In genomic region chr13:49215128-49215503, GRCm38 (mm10) we compare ENCODE assay signal across 8 mouse cellular contexts. TPM values are rescaled to one million over a fixed set of nuclear protein-coding genes. Genes with fewer than 3 reads are reported as not detected.
DNase-seq lines count a peak whose midpoint lies in the region; ATAC-seq lines count a peak whose summit lies in the region.

No protein-coding gene starts in this region.

- WGBS in kidney, embryonic 15.5 days = 10% methylated on average over 5 of the region's 5 CpGs
- 12% methylated on average over 5 of the region's 5 CpGs for WGBS in hindbrain, embryonic 13.5 days
- WGBS in midbrain, embryonic 13.5 days = 9% methylated on average over 5 of the region's 5 CpGs

- peaks cover 27% of the 10 kb centered on the region for H3K4me1 ChIP-seq in kidney, embryonic 15.5 days
- H3K4me1 ChIP-seq in brown adipose tissue, adult 24 weeks (ENCODE audit: control insufficient read depth, insufficient read depth, insufficient read length, low read length) = peaks cover 17% of the 10 kb centered on the region
- H3K4me1 ChIP-seq in hindbrain, embryonic 13.5 days (replicated peaks) = peaks cover 49% of the 10 kb centered on the region
- peaks cover 42% of the 10 kb centered on the region for H3K4me1 ChIP-seq in midbrain, embryonic 13.5 days (replicated peaks)

- ATAC-seq in kidney, embryonic 15.5 days (replicated peaks; ENCODE audit: low FRiP score) = no peak
- no peak; the same call in 1 of the 2 replicates for ATAC-seq in hindbrain, embryonic 13.5 days (ENCODE audit: low FRiP score)
- no peak for ATAC-seq in midbrain, embryonic 13.5 days
- no peak for ATAC-seq in activated CD4-positive, CD25-positive, alpha-beta regulatory T cell, adult 4 months

- H3K36me3 ChIP-seq in kidney, embryonic 15.5 days = no peaks in the 10 kb centered on the region
- no peaks in the 10 kb centered on the region for H3K36me3 ChIP-seq in hindbrain, embryonic 13.5 days
- H3K36me3 ChIP-seq in midbrain, embryonic 13.5 days = no peaks in the 10 kb centered on the region

- no peak for DNase-seq in kidney, adult 9 months
- DNase-seq in left cerebral cortex, adult 9 months (ENCODE audit: low spot score in 2 of 2) = no peak
- no peak for DNase-seq in left cerebral cortex, postnatal 25 days (ENCODE audit: low spot score in 2 of 2)

- H3K4me3 ChIP-seq in kidney, embryonic 15.5 days (replicated peaks) = peak overlapping the region; percentile 90
- H3K4me3 ChIP-seq in brown adipose tissue, adult 24 weeks (ENCODE audit: insufficient read depth, low read depth, low read length) = peak overlapping the region; percentile 81
- H3K4me3 ChIP-seq in hindbrain, embryonic 13.5 days = peak overlapping the region; percentile 74
- peak overlapping the region; percentile 75 for H3K4me3 ChIP-seq in midbrain, embryonic 13.5 days (replicated peaks)

- H3K27ac ChIP-seq in kidney, embryonic 15.5 days = peak overlapping the region; percentile 84
- peak overlapping the region; percentile 62; the same call in 1 of the 2 replicates for H3K27ac ChIP-seq in brown adipose tissue, adult 24 weeks (replicated peaks; ENCODE audit: low read depth, low read length)
- peak overlapping the region; percentile 48; the same call in 1 of the 2 replicates for H3K27ac ChIP-seq in hindbrain, embryonic 13.5 days
- no peak overlapping the region for H3K27ac ChIP-seq in midbrain, embryonic 13.5 days

- H3K4me2 ChIP-seq in kidney, embryonic 15.5 days = peak overlapping the region; percentile 93
- peak overlapping the region; percentile 83 for H3K4me2 ChIP-seq in hindbrain, embryonic 13.5 days
- H3K4me2 ChIP-seq in midbrain, embryonic 13.5 days (replicated peaks) = peak overlapping the region; percentile 94

- intact Hi-C loops in left cerebral cortex, postnatal 25 days (cut with DNase I) = no loop called here

- H3K9me3 ChIP-seq in kidney, embryonic 15.5 days (replicated peaks) = no peaks in the 10 kb centered on the region
- H3K9me3 ChIP-seq in hindbrain, embryonic 13.5 days = no peaks in the 10 kb centered on the region
- no peaks in the 10 kb centered on the region for H3K9me3 ChIP-seq in midbrain, embryonic 13.5 days

- peaks cover 8% of the 10 kb centered on the region; the same call in 1 of the 2 replicates for H3K27me3 ChIP-seq in kidney, embryonic 15.5 days
- peaks cover 46% of the 10 kb centered on the region for H3K27me3 ChIP-seq in hindbrain, embryonic 13.5 days
- H3K27me3 ChIP-seq in midbrain, embryonic 13.5 days = peaks cover 51% of the 10 kb centered on the region

- peak overlapping the region; percentile 73 for H3K9ac ChIP-seq in kidney, embryonic 15.5 days
- peak overlapping the region; percentile 82 for H3K9ac ChIP-seq in hindbrain, embryonic 13.5 days
- H3K9ac ChIP-seq in midbrain, embryonic 13.5 days (replicated peaks) = peak overlapping the region; percentile 79

RNA-seq across cellular contexts. Expression of gene Card19, which starts 0.7 kb away (rescaled TPM):
- polyA plus RNA-seq in kidney, embryonic 15.5 days (2015; fragmentation: Nextera tagmentation; extraction: Ambion mirVana) = 45.7 and 47.2 TPM in 2 replicates
- 68.4 and 68.7 TPM in 2 replicates for polyA plus RNA-seq in brown adipose tissue, adult 24 weeks (2012; ENCODE audit: insufficient read depth, insufficient read length, missing spikeins)
- polyA plus RNA-seq in hindbrain, embryonic 13.5 days (2015; fragmentation: Nextera tagmentation; extraction: Ambion mirVana) = 27.2 and 31.3 TPM in 2 replicates
- polyA plus RNA-seq in midbrain, embryonic 13.5 days (2015; fragmentation: Nextera tagmentation; extraction: Ambion mirVana) = 14.9 and 18.9 TPM in 2 replicates
- 10 to 100 TPM in 1 of 2 experiments, 1 to 10 TPM in 1; 8.9 to 15.6 TPM for total RNA-seq in left cerebral cortex, postnatal 25 days (2021)
- polyA plus RNA-seq in activated CD4-positive, CD25-positive, alpha-beta regulatory T cell, adult 4 months (2017; shearing (Covaris generic)) = 10 to 100 TPM; 56.9 to 66.6 TPM

RNA-seq across cellular contexts. Expression of gene Ninj1, which starts 27.8 kb away (rescaled TPM):
- 57.5 and 59.8 TPM in 2 replicates for polyA plus RNA-seq in kidney, embryonic 15.5 days (2015; fragmentation: Nextera tagmentation; extraction: Ambion mirVana)
- polyA plus RNA-seq in brown adipose tissue, adult 24 weeks (2012; ENCODE audit: insufficient read depth, insufficient read length, missing spikeins) = 57.7 and 90.3 TPM in 2 replicates
- 19.3 and 19.9 TPM in 2 replicates for polyA plus RNA-seq in hindbrain, embryonic 13.5 days (2015; fragmentation: Nextera tagmentation; extraction: Ambion mirVana)
- polyA plus RNA-seq in midbrain, embryonic 13.5 days (2015; fragmentation: Nextera tagmentation; extraction: Ambion mirVana) = 12.6 and 14.6 TPM in 2 replicates
- 10 to 100 TPM; 16.3 to 24.0 TPM for total RNA-seq in left cerebral cortex, postnatal 25 days (2021)
- polyA plus RNA-seq in activated CD4-positive, CD25-positive, alpha-beta regulatory T cell, adult 4 months (2017; shearing (Covaris generic)) = 10 to 100 TPM; 30.1 to 36.9 TPM

RNA-seq across cellular contexts. Expression of gene Susd3, which starts 33.4 kb away (rescaled TPM):
- 18.5 and 22.7 TPM in 2 replicates for polyA plus RNA-seq in kidney, embryonic 15.5 days (2015; fragmentation: Nextera tagmentation; extraction: Ambion mirVana)
- polyA plus RNA-seq in brown adipose tissue, adult 24 weeks (2012; ENCODE audit: insufficient read depth, insufficient read length, missing spikeins) = 1.3 TPM in 1 of 2 replicates, not detected in the other
- polyA plus RNA-seq in hindbrain, embryonic 13.5 days (2015; fragmentation: Nextera tagmentation; extraction: Ambion mirVana) = 0.92 and 1.3 TPM in 2 replicates
- 0.94 and 1.5 TPM in 2 replicates for polyA plus RNA-seq in midbrain, embryonic 13.5 days (2015; fragmentation: Nextera tagmentation; extraction: Ambion mirVana)
- total RNA-seq in left cerebral cortex, postnatal 25 days (2021) = 1 to 10 TPM; 2.0 to 2.4 TPM
- 10 to 100 TPM; 61.0 to 67.4 TPM for polyA plus RNA-seq in activated CD4-positive, CD25-positive, alpha-beta regulatory T cell, adult 4 months (2017; shearing (Covaris generic))
